Mouse (Mus musculus): ENCODE measurements at regions not wholly inside any gene's neighbourhood (a gene's known extent, or its start where the extent isn't known, plus 50 kb on each side); places are given as distances from the start of the nearest gene placed in this dataset.
A peak's percentile ranks its signal among the peaks of the same experiment; 100 is the strongest.
"Not testable (repeated sequence)": the region's sequence is repeated elsewhere in the genome, so short reads cannot be mapped to it uniquely, and the experiment has no call there.

DNA sequence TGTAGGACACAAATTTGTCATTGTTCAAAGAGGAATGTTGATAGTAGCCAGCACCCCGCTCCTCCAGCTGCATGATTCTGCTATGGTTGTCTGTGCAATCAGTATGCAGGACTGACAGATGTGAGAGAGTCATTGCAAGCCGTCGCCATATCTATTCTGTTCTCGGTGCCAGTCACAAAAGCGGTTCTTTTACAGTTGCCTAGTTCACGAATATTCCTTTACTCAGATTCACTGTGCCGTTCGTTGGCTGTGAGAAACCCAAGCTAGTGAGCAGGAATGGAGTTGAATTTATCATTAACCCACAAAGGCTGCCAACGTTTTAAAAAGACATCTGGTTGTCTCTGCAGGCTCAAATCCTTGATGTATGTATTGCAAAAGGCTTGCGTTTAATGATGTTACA lies 206.9 kb downstream of the Rchy1 start:
- peak in 1 of 2 experiments; percentile 14 for DNase-seq (ENCODE audit: low spot score in 2 of 2)

DNA sequence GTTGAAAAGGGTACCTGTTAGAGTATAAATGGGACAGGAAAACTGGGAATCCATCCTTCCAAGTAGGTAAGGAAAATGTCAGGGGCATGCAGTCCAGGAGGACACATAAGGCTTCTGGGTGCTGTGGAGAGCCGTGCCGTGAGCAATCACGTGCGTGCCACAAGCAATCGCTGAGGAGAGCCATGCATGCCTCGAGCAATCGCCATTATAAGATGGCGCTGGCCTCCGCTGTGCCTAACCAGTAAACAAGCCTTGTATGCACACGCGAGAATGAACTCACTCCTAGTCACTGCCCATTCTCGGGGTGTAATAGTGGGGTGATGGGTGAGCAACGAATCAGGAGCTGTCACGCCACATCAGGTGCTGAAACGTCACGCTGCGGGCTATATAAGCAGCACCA lies 210.0 kb downstream of the Rchy1 start:
- not testable (repeated sequence) for DNase-seq (ENCODE audit: low spot score in 2 of 2)

DNA sequence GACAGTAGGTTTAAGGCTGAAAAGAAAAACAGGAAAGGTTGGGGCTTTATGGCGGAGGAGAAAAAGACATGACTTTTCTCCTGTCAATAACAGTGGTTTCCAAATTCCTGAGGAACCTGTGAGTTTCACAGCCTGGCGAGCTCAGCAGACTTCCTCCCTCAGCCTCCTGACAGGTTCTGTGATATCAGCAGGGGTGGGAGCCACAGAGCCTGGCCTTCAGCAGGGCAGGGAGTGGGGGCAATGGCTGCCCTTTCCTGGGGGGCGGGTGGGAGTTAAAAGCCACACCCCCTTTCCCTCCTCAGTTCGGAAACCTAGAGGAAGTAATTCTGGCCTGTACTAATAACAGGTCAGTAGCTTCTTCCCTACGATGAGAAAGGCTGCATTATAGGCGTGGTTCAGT lies 211.7 kb downstream of the Rchy1 start:
- no peak for DNase-seq (ENCODE audit: low spot score in 2 of 2)

DNA sequence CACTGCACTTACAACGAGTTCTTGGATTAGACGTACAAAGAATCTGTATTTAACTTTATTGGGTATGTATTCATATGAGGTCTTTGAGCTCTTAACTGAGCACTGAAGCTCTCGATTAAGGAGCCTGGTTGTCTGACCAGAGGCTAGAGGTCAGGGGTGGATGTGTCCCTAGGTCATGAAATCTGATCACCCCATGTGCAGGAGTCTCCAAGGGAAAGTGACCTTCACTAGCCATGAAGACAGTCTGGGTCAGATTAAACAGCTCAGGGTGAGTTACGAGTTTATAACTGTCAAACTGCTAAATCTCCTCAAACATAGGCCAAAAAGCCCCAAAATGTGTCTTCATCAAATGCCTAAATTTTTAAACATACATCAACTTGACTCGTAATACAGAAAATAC lies 216.8 kb downstream of the Rchy1 start:
- no peak for DNase-seq (ENCODE audit: low spot score in 2 of 2)

DNA sequence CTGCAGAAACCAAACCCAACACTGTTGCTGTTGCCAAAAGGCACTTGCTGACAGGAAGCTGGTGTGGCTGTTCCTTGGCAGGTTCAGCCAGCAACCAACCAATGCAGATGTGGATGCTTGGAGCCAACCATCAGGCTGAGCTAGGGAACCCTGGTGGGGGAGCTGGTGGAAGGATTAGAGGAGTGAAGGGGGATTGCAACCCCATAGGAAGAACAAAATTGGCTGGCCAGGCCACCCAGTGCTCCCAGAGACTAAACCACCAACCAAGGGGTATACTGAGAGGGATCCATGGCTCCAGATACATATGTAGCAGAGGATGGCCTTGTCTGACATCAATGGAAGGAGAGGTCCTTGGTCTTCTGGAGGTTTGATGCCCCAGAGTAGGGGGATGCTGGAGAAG lies 218.5 kb downstream of the Rchy1 start:
- no peak for DNase-seq (ENCODE audit: low spot score in 2 of 2)

DNA sequence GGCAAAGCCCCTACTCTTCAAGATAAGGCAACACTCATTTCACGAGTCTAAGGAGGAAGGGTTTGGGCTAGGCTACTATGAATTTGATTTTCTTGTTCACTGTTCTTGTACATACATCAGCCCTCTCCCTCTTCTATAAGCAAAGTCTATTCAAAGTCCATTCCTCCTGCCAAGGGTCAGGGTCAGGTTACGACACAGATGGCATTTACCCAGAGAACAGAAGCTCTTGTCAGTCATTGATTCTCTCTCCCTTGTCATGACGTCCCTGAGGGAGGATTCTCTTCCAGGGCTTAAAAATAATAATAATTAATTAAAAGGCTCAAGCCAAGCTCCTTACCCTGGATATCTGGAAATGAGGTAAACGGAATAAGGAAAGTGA lies 222.7 kb downstream of the Rchy1 start:
- DNase-seq (ENCODE audit: low spot score in 2 of 2) = no peak

DNA sequence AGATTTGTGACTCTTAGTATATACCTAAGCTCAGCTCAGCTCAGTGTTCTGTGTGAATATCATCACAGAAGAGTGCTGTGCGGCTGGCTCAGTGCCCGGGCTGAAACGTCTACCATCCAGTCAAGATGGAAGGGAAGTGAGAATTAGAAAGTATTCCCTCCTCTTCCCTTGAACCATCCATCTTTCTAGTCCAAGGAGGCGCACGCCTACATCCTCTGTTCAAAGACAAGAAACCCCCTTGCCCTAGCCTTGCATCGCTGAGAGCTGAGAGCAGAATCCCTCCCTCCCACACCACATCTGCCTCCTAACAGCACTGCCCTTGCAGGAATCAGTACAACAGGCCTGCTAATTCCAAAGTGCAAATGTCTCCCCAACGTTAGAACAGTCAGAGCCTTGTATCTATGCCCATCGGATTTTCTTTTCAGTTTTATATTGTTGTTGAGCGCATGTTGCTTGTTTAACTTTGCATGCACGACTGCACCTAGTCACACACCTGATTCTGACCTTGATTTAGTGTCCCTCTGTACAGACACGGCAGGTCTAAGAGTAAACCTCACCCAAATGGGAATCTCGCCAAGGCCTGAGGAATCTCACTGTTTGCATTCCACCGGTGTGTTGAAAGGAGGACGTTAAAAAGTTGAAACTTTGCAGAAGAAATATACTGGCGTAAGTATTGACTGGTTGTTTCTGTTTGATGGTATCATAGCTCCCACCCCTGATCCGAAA lies 222.2 kb downstream of the Parm1 start:
- DNase-seq (ENCODE audit: low spot score in 2 of 2) = peak; percentile 60 to 81

DNA sequence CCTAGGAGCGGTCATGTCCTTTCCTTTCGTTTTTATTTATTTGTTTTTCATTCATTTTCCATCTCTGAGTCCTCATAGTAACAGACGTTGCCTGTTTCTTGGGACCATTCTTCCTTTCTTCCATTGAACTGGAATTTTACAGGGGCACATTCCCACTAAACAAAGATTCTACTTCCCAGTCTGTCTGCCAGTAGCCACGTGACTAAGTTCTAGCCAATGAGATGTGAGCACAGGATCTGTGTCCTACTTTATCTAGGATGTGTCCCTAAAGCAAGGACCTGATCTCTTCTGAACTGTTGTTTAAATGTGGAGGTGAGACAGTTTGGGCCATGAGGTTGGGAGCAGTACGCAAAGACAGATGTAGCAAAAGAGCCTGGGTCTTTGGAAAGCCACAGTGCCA lies 214.6 kb downstream of the Parm1 start:
- no peak for DNase-seq (ENCODE audit: low spot score in 2 of 2)

DNA sequence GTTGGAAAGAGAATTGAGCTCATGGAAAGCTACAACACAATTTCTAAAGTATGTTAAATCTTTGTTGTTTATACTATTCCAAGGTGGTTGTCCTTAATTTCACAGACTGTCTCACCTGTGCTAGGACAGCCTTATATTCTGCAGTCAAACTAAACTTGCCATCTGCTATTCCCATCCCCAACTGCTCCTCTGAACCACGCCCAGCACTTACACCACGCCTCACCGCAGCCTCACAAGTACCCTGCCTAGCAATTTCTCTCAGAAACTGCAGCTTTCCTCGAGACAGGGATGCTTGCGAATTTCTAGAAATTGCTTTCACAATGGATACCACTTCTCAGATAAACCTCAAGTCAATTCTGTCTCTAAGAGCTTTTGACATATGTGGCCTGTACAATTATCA lies 213.7 kb downstream of the Parm1 start:
- DNase-seq (ENCODE audit: low spot score in 2 of 2) = no peak

DNA sequence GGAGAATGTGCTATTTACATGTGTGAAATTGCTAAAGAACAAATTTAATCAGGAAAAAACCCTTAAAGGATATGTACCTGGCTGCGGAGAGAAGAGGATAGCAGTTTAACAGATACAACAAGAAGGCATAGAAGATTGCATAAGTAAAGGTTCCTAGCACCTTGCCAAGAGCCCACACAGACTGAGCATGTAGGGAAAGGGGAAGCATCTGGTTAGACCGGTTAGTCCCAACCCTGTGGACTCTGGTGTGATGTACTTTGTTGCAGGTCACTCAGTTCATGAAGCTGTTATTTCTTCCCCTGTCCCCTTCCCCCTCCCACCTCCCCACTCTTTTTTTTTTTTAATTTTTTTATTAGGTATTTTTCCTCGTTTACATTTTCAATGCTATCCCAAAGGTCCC lies 212.5 kb downstream of the Parm1 start:
- no peak for DNase-seq (ENCODE audit: low spot score in 2 of 2)

DNA sequence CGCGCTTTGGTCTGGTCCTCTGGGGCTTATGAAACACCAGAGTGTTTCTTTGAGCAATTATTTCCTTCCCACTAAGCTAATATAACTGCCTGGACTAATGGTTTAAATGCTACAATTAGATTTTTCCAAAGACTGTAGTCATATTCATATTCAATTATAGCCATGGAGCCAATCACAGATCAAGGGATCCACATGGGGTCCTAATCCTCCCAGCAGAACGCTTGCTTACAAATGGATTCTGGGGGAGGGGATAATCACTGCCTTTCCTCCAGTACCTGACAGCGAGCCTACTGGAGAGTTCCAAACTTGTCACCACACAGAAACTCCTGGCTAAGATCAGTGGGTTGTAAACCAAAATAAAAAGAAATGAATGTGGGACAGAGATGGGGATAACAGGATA lies 212.0 kb downstream of the Parm1 start:
- DNase-seq (ENCODE audit: low spot score in 2 of 2) = no peak

DNA sequence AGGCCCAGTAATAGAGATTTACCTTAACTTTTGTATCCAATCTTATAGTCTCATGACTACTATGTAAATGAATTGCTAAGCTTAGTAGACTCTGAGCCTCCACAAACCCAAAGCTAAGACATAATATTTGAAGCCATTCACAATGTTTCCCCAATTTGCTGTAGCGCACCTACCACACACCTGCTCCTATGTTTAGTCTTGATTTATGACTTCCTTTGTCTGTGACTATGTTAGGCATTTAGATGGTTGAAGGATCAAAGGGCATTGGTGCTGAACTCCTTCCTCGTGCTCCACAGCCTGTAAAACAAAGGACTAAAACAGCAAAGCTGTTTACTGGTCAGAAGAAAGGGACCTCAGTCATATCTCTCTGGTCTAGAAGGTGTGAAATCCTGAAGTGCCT lies 210.0 kb downstream of the Parm1 start:
- no peak for DNase-seq (ENCODE audit: low spot score in 2 of 2)

DNA sequence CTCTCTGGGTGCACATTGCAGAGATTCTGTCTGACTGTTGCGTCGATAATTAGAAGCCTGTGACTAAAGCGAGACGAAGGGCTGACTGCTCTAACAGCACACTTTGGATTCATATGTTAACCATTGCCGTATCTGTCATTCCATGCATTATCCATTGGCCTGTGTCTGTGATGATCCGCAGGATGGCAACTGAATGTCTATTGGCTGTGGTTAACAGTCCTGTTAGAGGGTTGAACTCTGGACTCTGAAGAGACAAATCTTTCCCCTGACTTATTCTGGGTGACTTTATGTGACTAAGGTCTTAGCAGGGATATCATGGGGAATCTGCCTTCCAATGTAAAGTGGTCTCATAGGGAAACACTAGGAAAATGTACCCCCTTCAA lies 208.7 kb downstream of the Parm1 start:
- DNase-seq (ENCODE audit: low spot score in 2 of 2) = no peak

DNA sequence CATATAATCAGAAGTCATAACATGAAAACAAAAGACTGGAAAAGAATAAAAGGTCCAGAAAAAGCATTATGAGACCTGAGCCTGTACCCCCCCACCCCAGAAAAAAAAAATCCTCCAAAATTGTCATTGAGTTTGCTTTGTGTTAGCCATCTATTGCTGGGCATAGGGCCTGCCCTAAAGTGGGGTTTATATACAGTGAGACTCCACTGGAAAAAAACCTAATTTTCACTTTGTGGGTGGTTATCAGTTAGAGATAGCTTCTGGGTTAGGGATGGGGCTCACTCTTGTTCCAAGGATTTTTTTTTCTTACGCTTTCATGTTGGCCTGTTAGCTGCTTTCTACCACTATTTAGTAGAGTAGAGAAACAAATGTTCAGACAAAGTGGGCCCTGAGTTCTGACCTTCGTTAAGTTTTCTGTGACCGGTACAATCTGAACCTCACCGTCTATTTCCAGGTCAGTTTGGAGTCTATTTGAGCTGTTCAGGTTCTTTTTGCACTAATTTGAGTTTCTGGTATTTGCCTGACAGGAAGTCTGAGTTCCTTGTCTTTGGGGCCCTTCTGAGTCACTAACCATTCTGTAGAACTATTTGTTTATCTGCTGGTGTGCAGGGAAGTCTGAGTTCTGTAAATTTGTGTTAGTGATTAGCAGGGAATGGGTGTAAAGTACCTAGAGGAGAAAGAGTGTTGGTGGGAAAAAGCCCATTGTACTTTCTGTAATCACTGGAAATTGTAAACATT lies 208.1 kb downstream of the Parm1 start:
- DNase-seq (ENCODE audit: low spot score in 2 of 2) = no peak

DNA sequence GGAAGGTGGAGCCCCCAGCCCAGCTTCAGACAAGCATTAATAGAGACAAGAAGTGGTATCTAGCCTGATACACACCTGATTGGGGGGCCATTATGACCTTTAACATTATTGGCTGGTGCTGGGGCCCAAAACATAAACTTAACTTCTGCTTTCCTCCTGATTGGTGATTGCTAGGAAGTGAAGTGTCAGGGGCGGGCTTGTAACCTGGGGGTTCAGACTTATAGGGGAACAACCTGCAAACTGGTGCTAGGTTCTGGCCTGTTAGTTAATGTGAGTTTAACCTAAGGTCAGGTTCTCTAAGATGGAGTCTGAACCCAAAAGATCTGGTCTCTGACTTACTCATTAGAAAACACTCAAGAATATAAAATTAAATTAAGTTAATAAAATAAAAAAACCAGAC lies 207.5 kb downstream of the Parm1 start:
- DNase-seq (ENCODE audit: low spot score in 2 of 2) = no peak

DNA sequence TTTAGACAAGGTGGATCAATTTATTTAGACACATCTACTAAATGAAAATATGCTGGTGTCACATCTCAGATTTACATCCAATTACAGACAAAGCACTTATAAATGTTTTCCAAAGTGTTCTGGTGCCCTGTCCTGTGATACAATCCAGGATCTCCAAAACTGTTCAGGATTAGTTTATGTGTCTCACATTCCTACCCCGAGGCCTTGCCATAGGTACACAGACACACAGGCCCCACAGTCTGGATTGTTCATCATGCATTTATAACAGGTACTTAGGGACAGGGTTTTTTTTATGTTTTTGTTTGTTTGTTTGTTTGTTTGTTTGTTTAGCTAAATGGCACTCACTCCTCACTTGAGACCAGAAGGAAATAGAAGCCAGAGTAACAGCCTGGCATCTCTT lies 206.0 kb downstream of the Parm1 start:
- DNase-seq (ENCODE audit: low spot score in 2 of 2) = no peak

DNA sequence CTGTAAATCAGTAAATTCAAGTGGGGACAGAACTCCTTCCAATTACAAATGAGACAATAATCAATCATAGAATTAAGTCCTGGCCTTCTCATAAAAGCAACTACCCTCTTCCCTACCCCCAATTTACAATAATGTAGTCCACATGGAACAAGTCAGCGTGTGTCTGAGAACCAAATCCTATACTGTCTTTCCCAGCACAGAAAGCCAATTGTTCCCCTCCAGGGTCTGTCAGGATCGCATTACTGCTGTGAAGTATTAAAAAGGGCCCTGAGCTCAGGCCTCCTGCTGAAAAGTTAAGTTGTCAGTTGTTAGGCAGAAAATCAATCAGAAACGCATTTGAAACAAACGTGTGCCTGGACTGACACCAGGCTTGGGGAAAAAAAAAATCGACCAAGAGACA lies 205.6 kb downstream of the Parm1 start:
- no peak for DNase-seq (ENCODE audit: low spot score in 2 of 2)

DNA sequence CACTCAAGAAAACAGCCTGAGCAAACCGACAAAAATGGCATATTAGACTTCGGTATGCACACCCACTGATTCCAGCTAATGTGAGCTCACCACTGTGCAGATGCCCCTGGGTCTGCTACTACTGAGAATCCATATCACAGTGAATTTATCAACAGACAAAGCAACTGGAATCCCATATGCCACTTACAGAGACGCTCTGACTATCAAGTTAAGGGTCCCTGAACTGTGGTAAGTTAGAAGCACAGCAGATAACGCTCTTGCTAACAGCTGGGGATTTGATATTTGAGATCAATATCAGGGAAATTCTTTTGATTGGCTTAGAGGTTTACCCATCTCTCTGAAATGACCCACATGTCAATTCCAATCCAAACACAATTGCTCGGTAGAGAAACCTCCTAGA lies 205.0 kb downstream of the Parm1 start:
- no peak for DNase-seq (ENCODE audit: low spot score in 2 of 2)

DNA sequence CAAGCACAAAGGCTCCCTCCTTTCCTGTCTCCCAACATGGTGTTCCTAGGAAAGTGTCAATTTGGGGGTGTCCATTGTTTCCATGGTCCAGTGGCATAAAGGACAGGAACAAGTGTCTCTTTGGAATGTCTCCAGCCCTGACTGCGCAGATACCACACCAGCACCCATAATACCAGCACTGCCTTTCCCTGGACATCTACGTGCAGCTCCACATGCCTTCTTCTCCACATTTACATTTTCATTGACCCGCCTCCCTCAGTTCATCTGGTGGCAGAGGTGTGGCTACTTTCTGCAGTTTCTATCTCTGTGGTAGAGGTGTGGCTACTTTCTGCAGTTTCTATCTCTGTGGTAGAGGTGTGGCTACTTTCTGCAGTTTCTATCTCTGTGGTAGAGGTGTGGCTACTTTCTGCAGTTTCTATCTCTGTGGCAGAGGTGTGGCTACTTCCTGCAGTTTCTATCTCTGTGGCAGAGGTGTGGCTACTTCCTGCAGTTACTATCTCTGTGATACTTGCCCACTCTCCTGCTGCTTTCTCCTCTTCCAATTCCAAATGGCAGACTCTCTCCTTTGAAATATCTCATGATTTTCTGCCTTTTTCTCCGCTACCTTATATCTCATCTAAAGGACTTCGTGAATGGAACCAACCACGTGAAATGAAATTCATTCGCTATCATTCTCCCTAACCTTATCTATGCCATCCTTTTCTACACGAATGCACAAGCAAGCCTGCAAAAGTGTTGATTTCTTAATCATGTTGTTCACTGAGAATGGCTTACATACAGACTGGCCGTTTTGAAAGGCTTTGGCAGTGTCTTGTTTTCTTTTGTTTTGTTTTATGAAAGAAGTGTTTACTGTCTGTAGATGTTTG lies 204.0 kb downstream of the Parm1 start:
- DNase-seq (ENCODE audit: low spot score in 2 of 2) = no peak

DNA sequence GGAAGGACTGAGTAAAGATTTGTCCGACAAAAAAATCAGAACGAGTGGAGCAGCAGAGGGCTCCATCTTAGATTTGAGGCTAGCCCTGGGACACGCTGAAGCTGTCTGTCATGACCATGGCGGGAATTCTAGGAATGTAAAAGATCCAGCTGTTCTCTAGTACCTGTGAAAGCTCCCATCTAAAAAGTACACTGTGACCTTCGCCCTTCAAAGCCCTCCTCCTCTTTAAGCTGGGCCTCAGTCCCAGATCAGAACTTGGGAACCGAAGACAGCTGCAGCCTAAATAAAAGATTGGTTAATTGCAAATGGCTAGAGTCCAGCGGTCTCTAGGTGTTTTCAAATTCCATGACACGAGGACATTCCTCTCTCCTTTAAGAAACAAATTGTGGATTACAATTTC lies 195.6 kb downstream of the Parm1 start:
- DNase-seq (ENCODE audit: low spot score in 2 of 2) = no peak

DNA sequence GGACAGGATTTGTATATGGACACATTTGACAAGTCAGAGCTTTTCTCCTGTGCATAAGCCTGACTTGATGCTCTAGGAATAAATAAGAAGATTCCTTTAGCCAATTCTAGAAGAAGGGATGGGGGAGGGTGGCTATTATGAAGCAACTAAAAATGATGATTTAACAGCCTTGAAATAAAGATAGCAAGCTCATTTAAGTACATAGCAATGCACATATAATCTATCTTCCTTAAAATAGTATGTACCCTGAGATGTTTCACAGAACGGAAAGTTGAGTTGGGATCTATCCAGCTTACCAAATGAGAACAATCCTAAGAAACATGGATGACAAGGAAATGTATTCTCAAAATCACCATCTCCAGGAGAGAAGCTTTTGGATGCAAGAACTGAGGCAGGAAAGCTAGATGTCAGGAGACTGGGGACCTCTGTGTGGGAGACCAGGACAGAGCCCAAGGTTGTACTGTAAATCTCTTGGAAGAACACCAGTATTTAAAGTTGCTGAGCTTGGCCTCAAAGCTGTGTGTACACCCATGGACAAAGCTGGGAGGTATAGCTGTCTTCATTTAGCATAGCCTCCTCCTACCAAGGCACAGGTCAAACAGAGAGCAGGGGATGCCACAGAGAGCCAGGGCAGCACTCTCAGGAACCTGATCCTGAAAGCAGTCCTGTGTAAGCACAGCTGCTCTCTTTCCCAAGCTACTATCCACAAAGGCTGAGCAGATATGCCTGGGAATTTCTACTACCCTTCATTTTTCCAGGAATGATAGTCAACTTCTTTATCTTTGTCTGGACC lies 192.3 kb downstream of the Parm1 start:
- DNase-seq (ENCODE audit: low spot score in 2 of 2) = peak in 1 of 2 experiments; percentile 13

DNA sequence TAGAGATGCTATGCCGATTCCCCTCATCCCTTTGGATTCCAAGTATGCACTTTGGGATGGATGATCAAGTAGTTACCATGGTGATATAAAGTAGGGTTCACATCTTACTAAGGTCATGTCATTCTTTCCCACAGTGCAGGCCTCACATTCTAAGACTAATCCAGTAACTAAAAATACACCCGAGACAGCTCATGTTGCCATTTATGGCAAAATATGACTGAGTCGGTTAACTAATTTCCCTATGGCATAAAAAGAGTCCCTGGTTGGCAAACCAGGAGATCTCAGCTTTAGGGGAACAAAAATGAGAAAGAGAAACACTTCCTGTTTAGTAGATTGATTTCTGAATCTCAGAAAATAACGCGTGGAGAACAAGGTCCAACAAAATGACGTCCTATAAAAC lies 190.7 kb downstream of the Parm1 start:
- DNase-seq (ENCODE audit: low spot score in 2 of 2) = no peak
